Mouse (Mus musculus) heart, adult 11 months (tissue): Measurements from ENCODE around the gene Abhd12.

ENCODE experiments used
- DNase-seq: peaks from one replicate; pipeline ENCODE4 v3.0.0; 2022

Abhd12 gene

DNA sequence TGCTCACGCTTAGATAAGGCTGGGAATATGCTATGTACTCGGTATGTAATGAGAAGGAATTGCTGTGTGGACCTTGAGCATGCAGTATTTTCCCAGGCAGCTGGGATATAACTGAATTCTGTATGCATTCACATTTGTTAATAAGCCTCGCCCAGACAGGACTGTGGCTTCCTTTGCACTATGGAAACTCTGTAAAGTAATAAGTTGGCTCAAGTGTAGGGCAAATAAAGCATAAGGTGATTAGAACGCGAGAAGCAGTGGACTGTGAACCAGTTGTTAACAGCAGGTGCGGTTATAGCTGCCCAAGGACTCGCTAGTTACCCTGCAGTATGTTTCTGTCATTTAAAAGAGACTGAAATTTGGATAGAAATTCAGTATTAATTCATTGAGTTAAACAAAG, 106.5 kb downstream of the Abhd12 start:
- DNase-seq = no peak

DNA sequence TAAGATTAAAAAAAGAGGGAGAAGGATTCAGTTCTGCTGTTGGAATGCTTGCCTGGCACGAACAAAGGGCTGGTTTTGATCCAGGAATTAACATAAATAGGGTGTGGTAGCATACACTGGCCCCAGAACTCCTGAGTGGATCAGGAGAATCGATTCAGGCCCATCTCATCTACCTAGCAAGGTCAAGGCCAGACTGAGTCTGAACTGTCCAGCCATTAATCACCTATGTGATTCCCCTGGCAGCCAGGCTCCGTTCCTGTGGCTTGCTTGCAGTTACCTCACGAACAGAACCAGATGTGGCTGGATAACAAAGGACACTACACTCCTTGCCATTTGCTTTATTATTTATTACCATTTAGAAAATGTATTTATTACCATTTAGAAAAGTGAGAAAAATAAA, 111.2 kb downstream of the Abhd12 start:
- DNase-seq = no peak

DNA sequence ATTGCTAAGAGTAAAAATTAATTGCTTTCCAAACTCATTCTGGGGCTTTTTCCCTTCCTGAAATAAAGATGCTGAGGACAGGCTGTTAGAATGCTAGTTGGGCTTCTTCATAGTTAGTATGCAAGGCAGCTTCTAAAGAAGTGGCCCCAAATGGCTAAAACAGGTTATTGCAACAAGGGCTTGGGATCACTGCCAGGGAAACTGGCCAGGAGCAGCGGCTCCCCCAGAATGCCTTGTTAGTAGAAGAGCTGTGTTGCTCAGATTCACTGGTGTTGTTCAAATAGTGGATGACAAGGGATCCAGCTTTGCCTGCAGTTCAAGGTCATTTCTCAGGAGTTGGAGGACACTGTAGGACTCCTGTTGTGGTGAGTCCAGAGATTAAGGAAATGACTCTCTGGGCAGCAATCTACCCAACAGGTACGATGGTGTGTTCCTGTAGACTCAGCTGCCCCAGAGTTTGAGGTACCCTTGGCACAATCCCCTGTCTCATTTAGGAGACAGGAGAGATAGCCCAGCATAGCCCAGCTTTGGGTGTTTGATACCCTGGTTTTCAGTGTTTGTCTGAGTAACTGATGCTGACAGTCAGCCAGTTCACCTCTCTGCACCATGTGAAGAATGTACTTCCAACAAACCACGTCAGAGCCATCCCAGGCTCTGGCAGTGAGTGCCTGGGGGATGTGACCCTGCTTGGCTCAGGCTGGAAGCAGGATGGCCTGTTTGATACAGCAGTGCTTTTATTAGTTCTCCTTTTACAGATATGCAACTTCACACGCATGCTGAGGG, 115.6 kb downstream of the Abhd12 start:
- peak; percentile 97 for DNase-seq

DNA sequence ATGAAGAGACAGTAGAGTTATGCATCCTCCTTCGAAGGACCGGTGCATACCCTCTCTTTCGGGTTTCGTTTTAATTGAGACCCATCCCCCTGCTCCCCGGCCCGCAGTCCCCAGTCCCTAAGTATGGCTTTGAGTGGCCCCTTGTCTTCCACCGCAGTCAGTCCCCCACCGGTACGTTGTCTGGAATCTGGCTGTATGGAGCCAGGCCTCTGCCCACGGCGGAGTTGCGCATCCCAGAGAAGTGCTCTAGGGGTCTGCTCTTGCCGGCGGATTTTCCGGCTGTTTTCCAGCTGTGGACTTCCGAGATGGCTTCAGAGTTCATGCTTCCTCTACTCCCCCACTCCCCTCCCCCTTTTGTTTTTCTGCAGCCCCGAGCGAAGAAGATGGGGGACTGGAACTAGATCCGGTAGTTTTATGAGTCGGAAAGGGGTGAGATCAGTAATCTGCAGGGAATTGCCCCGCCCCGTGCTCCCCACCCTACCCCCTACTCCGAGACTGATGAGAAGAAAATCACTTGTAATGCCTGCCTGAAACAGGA, 117.2 kb downstream of the Abhd12 start:
- peak; percentile 95 for DNase-seq

DNA sequence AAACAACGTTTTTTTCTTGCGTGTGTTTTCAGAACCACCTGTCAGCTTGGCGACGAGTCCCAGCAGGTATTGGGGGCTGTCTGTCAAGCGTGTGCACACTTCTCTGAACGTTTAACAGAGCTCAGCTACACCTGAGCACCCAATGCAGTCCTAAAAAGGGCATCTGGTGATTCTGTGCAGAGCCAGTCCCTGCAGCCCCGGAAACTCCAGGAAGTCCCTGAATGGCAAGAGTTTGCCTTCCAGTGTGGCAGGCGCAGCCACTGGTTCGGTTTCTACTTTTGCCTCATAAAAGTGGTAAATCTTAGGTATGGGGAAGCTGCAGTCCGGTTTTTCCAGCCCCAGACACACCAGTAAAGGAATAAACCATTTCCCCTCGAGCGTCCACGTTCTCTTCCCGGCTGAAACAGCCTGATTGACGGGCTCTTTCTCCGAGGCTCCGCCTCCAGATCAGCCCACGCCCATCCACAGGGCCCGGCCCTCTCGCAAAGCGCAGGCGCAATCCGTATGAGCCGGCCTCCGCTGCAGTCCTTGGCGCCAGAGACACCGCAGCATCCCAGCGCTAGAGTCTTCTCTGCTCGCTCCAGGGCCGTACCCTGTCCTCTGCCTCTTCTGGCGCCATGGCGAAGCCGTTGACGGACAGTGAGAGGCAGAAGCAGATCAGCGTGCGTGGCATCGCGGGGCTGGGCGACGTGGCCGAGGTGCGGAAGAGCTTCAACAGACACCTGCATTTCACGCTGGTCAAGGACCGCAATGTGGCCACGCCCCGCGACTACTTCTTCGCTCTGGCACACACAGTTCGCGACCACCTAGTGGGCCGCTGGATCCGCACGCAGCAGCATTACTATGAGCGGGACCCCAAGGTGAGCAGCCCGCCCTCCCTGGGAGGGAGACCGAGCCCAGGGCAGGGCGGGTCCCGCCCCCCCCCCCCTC, 118.0 kb downstream of the Abhd12 start, which contains the start of gene Pygb:
Pygb (plus strand) TSS at position 485 of the 930 bp plus-strand sequence.
- DNase-seq = peak; percentile 99

DNA sequence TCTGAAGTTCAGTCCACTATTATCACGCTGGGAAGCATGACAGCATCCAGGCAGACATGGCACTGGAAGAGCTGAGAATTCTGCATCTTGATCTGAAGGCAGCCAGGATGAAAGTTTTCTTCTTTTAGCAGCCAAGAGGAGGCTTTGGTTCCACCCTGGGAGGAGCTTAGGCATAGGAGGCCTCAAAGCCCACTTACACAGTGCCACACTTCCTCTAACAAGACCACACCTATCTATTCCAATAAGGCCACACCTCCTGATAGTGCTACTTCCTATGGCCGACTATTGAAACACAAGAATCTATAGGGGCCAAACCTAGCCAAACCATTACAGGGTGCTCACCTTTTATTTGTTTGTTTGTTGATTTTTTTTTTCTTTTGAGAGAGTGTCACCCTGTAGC, 121.7 kb downstream of the Abhd12 start:
- DNase-seq = no peak
